Mouse (Mus musculus): ENCODE results near the gene Prkag2. TPM values are rescaled to one million over a fixed set of nuclear protein-coding genes. Genes with fewer than 3 reads are reported as not detected.

The Prkag2 gene
- polyA plus RNA-seq, 1 experiment from 2014 or later: 4.3 TPM

GRCm38 (mm10) chr5:24878713-24879112, 221.7 kb downstream of the Prkag2 start:
- WGBS (ENCODE audit: insufficient replicate concordance): 54% methylated on average over 4 of the region's 4 CpGs
- DNase-seq (no peak), ATAC-seq (ENCODE audit: low read depth) (no peak)
- H3K4me3 ChIP-seq (replicated peaks): no peak overlapping the region
- no peaks in the 10 kb centered on the region for H3K36me3 ChIP-seq
- H3K4me1 ChIP-seq (replicated peaks): peaks cover 24% of the 10 kb centered on the region
- no peak overlapping the region for H3K27ac ChIP-seq
- no peaks in the 10 kb centered on the region for H3K9me3 ChIP-seq (replicated peaks)
- H3K9ac ChIP-seq: no peak overlapping the region
- H3K4me2 ChIP-seq: 0 out of 2 replicates have a peak overlapping the region, but pooled peaks have one; percentile 10
- no peaks in the 10 kb centered on the region for H3K27me3 ChIP-seq

DNA sequence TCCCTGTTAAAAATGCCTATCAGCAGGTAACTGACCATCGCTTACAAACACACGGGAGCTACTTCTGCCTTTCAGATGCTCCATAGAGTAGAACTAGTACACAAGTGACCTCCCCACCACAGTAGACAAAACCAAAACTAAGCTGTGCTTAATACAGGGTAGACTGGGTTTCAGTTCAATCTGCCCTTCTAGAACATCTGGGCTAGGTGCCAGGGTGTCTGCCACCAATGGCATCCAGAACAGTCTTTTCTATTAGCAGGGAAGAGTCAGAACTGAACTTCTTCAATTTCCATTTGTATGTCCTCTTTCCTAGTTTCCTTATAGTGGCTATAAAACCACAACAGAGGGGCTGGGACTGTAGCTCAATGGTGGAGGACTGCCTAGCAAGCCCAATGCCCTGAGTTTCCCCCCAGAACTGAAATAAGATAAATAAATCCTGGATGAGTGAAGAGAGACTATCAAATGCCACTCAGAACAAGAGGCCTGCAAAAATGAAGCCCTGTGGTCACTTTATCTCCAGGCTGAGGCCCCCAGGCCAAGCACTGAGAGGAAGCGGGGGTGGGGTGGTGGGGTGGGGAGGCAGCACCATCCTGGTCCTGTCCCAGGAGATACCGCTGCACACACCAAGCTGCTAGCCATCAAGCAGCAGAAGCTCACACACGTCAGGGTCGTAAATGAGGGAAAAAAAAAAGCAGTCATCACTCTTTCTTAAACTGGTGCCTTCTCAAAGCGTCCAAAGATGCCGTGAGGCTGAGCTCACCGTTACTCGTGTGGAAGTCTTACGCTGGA, 222.4 kb downstream of the Prkag2 start:
- ATAC-seq (ENCODE audit: low read depth): peak; percentile 70

DNA sequence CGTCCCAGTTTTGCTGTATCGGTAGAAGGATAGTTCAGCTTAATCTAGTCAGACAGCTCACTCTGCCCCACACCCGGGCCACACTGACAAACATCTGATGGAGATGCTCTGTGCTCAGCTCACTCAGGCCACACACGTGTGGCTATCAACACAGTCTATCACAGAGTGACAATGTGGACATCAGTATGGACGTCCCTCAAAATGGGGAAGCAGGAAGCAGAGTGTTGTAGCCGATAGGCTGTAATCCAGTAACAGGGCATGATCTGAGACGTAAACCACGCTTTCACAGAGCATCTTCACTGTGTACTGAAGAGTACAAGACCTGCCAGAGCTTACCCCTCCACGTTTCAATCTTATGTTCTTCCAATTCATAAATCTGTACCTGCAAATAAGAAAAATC, 223.8 kb downstream of the Prkag2 start:
- WGBS (ENCODE audit: insufficient replicate concordance): 23% methylated on average over 9 of the region's 9 CpGs
- H3K4me2 ChIP-seq: no peak overlapping the region
- no peaks in the 10 kb centered on the region for H3K27me3 ChIP-seq

More for the DNA sequence above, 222.4 kb downstream of the Prkag2 start:
- Histone ChIP-seq H3K4me3 (replicated peaks) (no peak overlapping the region), H3K27me3 (no peaks in the 10 kb centered on the region), H3K4me1 (replicated peaks) (peaks cover 29% of the 10 kb centered on the region), H3K36me3 (no peaks in the 10 kb centered on the region), H3K9ac (no peak overlapping the region), H3K4me2 (0 out of 2 replicates have a peak overlapping the region, but pooled peaks have one; percentile 10), H3K27ac (peak overlapping the region; percentile 43; the same call in 1 of the 2 replicates), H3K9me3 (replicated peaks) (no peaks in the 10 kb centered on the region)
- no peak for DNase-seq
- WGBS (ENCODE audit: insufficient replicate concordance): 31% methylated on average over 11 of the region's 11 CpGs

GRCm38 (mm10) chr5:24874111-24874510, 226.3 kb downstream of the Prkag2 start:
- WGBS (ENCODE audit: insufficient replicate concordance): 83% methylated on average over 4 of the region's 4 CpGs
- ATAC-seq (ENCODE audit: low read depth): no peak
- peaks cover 56% of the 10 kb centered on the region for H3K4me1 ChIP-seq (replicated peaks)

More for the DNA sequence above, 223.8 kb downstream of the Prkag2 start:
- Histone ChIP-seq H3K36me3 (no peaks in the 10 kb centered on the region), H3K4me1 (replicated peaks) (peaks cover 35% of the 10 kb centered on the region), H3K9ac (no peak overlapping the region), H3K27ac (no peak overlapping the region), H3K4me3 (replicated peaks) (no peak overlapping the region), H3K9me3 (replicated peaks) (no peaks in the 10 kb centered on the region)
- ATAC-seq (ENCODE audit: low read depth) (no peak), DNase-seq (no peak)

GRCm38 (mm10) chr5:24873221-24873620, 227.2 kb downstream of the Prkag2 start:
- 28% methylated on average over 6 of the region's 6 CpGs for WGBS (ENCODE audit: insufficient replicate concordance)
- no peaks in the 10 kb centered on the region for H3K36me3 ChIP-seq
- no peak overlapping the region for H3K27ac ChIP-seq
- peaks cover 51% of the 10 kb centered on the region for H3K4me1 ChIP-seq (replicated peaks)
- H3K4me3 ChIP-seq (replicated peaks): no peak overlapping the region
- ATAC-seq (ENCODE audit: low read depth) (no peak), DNase-seq (no peak)
- H3K9me3 ChIP-seq (replicated peaks): no peaks in the 10 kb centered on the region
- H3K27me3 ChIP-seq: no peaks in the 10 kb centered on the region
- no peak overlapping the region for H3K9ac ChIP-seq
- H3K4me2 ChIP-seq: no peak overlapping the region

More at GRCm38 (mm10) chr5:24874111-24874510, 226.3 kb downstream of the Prkag2 start:
- Histone ChIP-seq H3K36me3 (no peaks in the 10 kb centered on the region), H3K4me2 (no peak overlapping the region), H3K9me3 (replicated peaks) (no peaks in the 10 kb centered on the region), H3K9ac (no peak overlapping the region), H3K27ac (no peak overlapping the region), H3K4me3 (replicated peaks) (no peak overlapping the region), H3K27me3 (no peaks in the 10 kb centered on the region)
- DNase-seq: no peak

DNA sequence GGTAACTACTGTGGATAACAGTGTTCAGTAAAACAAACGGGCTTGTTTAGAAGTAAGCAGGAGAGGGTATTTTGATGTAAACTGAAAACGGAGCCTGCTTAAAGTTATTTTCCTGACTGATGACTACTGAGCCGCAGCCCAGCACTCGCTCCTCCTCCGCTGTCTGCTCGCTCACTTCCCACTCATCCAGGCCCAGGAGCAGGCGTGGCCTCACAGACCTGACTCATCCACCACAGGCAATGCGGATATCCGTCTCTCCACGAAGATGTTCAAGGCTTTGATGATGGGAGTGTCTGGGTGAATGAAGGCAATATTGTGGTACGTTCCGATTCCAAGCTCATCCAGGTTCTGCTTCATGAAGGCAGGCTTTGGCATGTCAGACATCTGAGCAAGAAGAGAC, 229.2 kb downstream of the Prkag2 start:
- Histone ChIP-seq H3K9ac (no peak overlapping the region), H3K4me1 (replicated peaks) (peaks cover 37% of the 10 kb centered on the region), H3K36me3 (peaks cover 5% of the 10 kb centered on the region; the same call in 1 of the 2 replicates), H3K27ac (peak overlapping the region; percentile 45; the same call in 1 of the 2 replicates), H3K4me3 (replicated peaks) (no peak overlapping the region), H3K9me3 (replicated peaks) (peaks cover 3% of the 10 kb centered on the region; the same call in 1 of the 2 replicates), H3K27me3 (no peaks in the 10 kb centered on the region), H3K4me2 (no peak overlapping the region)
- ATAC-seq (ENCODE audit: low read depth) (no peak), DNase-seq (no peak)
- WGBS (ENCODE audit: insufficient replicate concordance): 73% methylated on average over 12 of the region's 12 CpGs

DNA sequence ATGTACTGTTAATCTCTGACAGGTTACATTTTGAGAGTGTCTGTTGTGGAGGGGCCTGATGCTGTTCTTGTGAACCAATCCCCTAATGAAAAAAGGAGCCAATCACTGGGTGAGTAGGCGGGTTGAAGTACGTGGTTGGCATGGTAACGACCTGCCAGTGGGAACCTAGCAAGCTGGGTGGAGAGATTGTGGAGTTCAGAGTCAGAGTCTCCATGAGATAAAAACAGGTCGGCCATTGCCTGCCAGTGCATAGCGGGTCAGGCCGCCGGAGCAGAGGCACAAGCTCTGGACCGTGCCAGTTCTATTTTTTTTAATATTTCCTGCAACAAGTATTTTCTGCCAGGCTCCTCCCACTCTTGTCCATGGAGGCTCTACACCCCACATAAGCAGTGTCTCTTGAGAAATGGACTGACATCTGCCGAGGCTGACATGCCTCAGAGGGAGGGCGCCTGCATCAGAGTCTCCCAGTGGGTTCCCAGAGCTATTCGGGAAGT, 230.6 kb downstream of the Prkag2 start:
- H3K9me3 ChIP-seq (replicated peaks): peaks cover 5% of the 10 kb centered on the region; the same call in 1 of the 2 replicates
- peak overlapping the region; percentile 63 for H3K4me2 ChIP-seq
- H3K4me1 ChIP-seq (replicated peaks): peaks cover 41% of the 10 kb centered on the region
- peak overlapping the region; percentile 81 for H3K27ac ChIP-seq
- ATAC-seq (ENCODE audit: low read depth) (peak; percentile 94), DNase-seq (peak; percentile 71)
- H3K27me3 ChIP-seq: no peaks in the 10 kb centered on the region
- peaks cover 8% of the 10 kb centered on the region; the same call in 1 of the 2 replicates for H3K36me3 ChIP-seq
- peak overlapping the region; percentile 59 for H3K9ac ChIP-seq
- H3K4me3 ChIP-seq (replicated peaks): peak overlapping the region; percentile 36; the same call in 1 of the 2 replicates
- 27% methylated on average over 11 of the region's 11 CpGs for WGBS (ENCODE audit: insufficient replicate concordance)

- DNase-seq (peak; percentile 27), ATAC-seq (ENCODE audit: low read depth) (peak; percentile 82)
- Histone ChIP-seq H3K4me1 (replicated peaks) (peaks cover 49% of the 10 kb centered on the region), H3K9me3 (replicated peaks) (peaks cover 7% of the 10 kb centered on the region; the same call in 1 of the 2 replicates), H3K4me2 (peak overlapping the region; percentile 49), H3K4me3 (replicated peaks) (no peak overlapping the region), H3K36me3 (peaks cover 8% of the 10 kb centered on the region; the same call in 1 of the 2 replicates), H3K27me3 (no peaks in the 10 kb centered on the region), H3K9ac (peak overlapping the region; percentile 39; the same call in 1 of the 2 replicates), H3K27ac (peak overlapping the region; percentile 75)
- WGBS (ENCODE audit: insufficient replicate concordance): 55% methylated on average over 12 of the region's 12 CpGs
Observed at GRCm38 (mm10) chr5:24863804-24864203, 236.6 kb downstream of the Prkag2 start.

DNA sequence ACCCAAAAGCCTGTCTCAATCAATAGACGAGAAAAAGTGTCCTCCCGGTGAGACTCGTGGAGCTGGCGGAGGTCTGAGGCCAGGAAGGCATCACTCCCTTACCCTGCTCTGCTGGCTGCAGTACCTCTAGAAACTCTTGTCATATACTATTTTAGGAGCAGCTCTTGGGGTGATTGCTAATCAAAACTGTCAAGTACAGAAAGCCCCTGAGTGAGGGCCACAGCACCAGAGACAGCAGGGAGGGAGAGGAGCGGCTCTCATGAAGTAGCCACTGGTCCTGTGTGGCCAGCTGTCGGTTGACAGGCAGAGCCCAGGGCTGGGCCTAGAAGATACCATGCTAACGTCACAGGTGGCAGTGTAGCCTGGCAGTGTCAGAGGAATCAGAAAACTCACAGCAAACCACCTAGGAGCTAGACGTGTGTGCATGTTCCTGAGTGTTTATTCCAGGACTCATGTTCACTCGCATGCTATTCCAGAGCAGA, 239.0 kb downstream of the Prkag2 start:
- Histone ChIP-seq H3K4me2 (no peak overlapping the region), H3K4me3 (replicated peaks) (no peak overlapping the region), H3K4me1 (replicated peaks) (peaks cover 57% of the 10 kb centered on the region), H3K9me3 (replicated peaks) (peaks cover 7% of the 10 kb centered on the region; the same call in 1 of the 2 replicates), H3K27me3 (no peaks in the 10 kb centered on the region), H3K27ac (peak overlapping the region; percentile 13; the same call in 1 of the 2 replicates), H3K36me3 (peaks cover 5% of the 10 kb centered on the region; the same call in 1 of the 2 replicates), H3K9ac (no peak overlapping the region)
- DNase-seq (no peak), ATAC-seq (ENCODE audit: low read depth) (no peak)
- 76% methylated on average over 9 of the region's 9 CpGs for WGBS (ENCODE audit: insufficient replicate concordance)

DNA sequence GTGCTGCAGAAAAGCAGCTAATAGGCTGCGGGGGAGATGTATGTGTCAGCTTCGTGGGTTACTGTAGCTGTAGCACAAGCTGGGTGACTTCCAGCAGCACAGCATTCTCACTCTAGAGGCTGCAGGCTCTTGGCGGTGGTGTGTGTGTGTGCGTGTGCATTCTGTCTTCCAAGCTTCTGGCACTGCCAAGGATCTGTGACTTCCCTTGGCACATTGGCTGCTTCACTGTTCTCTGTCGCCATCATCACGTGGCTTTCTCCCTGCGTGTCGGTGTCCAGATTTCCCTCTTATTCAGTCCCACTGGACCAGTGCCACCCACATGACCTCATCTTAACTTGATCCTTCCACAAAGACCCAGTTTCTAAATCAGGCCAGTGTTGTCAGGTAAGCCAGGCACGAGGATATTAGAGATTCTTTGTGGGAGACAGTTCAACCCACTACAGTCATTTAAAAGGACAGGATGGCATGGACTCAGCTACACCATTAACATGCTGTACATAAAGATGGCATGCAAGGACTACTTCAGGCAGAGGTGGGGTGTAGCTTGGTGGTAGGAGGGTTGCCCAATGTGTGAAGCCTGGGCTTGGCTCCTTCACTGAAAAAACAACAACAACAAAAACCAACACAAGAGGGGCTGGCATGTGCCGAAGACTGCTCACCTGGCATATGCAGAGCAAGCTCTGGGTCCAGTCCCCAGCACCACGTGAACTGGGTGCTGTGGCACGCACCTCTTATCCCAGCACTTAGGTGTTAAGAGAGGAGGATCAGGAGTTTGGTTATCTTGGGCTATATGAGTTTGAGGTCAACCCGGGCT, 239.6 kb downstream of the Prkag2 start:
- no peaks in the 10 kb centered on the region for H3K27me3 ChIP-seq
- H3K27ac ChIP-seq: peak overlapping the region; percentile 64
- H3K9me3 ChIP-seq (replicated peaks): 0 out of 2 replicates have a peak, but pooled peaks cover 3% of the 10 kb centered on the region
- peaks cover 62% of the 10 kb centered on the region for H3K4me1 ChIP-seq (replicated peaks)
- no peak for ATAC-seq (ENCODE audit: low read depth)
- H3K36me3 ChIP-seq: no peaks in the 10 kb centered on the region
- peak overlapping the region; percentile 13; the same call in 1 of the 2 replicates for H3K9ac ChIP-seq
- no peak overlapping the region for H3K4me2 ChIP-seq
- H3K4me3 ChIP-seq (replicated peaks): no peak overlapping the region
- 69% methylated on average over 13 of the region's 13 CpGs for WGBS (ENCODE audit: insufficient replicate concordance)
- DNase-seq: no peak

Measured in liver, embryonic 13.5 days (tissue).